Mouse (Mus musculus) MEL (cell line): ENCODE data around the gene Scn4a. TPM values are rescaled to one million over a fixed set of nuclear protein-coding genes. Genes with fewer than 3 reads are reported as not detected.

Source experiments
- DNase-seq: peaks from one replicate; pipeline ENCODE4 v3.0.0; 2011; ENCODE audit warnings: low read depth, low spot score
- H3K27ac ChIP-seq: 2 replicates; pipeline ENCODE4 v1.5.1; 2012; ENCODE audit warnings: low read depth, mild to moderate bottlenecking, control low read depth, low read length, moderate library complexity; ENCODE audit not compliant: control insufficient read depth
- H3K27me3 ChIP-seq, 2 experiments: fragments of 150-350 bp in 1 of 2; sonication (generic) in 1 of 2; 2 replicates each; pipeline ENCODE4 v1.6.1; 2012; ENCODE audit warnings: low read length in 2 of 2, mild to moderate bottlenecking in 2 of 2, improper control_type of control experiment in 1 of 2, moderate library complexity in 1 of 2; ENCODE audit not compliant: insufficient read depth in 2 of 2, control insufficient read depth in 1 of 2
- H3K36me3 ChIP-seq, 2 experiments: 2 replicates each; pipeline ENCODE4 v1.6.1; 2012 to 2014; ENCODE audit warnings: low read length in 2 of 2, improper control_type of control experiment in 1 of 2, inconsistent platforms in 1 of 2, mild to moderate bottlenecking in 1 of 2; ENCODE audit not compliant: insufficient read depth in 2 of 2, control insufficient read depth in 1 of 2
- H3K4me1 ChIP-seq, 2 experiments: fragments of 150-350 bp in 1 of 2; sonication (generic) in 1 of 2; 2 replicates each; pipeline ENCODE4 v1.6.1; 2012; ENCODE audit warnings: low read length in 2 of 2, improper control_type of control experiment in 1 of 2, mild to moderate bottlenecking in 1 of 2; ENCODE audit not compliant: insufficient read depth in 2 of 2, control insufficient read depth in 1 of 2
- H3K4me3 ChIP-seq, 2 experiments: fragments of 150-350 bp in 1 of 2; sonication (generic) in 1 of 2; 2 replicates each; pipeline ENCODE4 v1.5.1; 2012; ENCODE audit warnings: low read depth in 2 of 2, low read length in 2 of 2, mild to moderate bottlenecking in 2 of 2, moderate library complexity in 2 of 2, control low read depth in 1 of 2, improper control_type of control experiment in 1 of 2; ENCODE audit not compliant: control insufficient read depth in 1 of 2, insufficient read depth in 1 of 2
- H3K79me2 ChIP-seq: 2 replicates; pipeline ENCODE4 v1.6.1; 2012; ENCODE audit warnings: mild to moderate bottlenecking, low read length, moderate library complexity; ENCODE audit not compliant: control insufficient read depth, poor library complexity, insufficient read depth
- H3K9ac ChIP-seq: 2 replicates; pipeline ENCODE4 v1.6.1; 2012; ENCODE audit warnings: low read depth, mild to moderate bottlenecking, control low read depth, low read length, moderate library complexity; ENCODE audit not compliant: control insufficient read depth, poor library complexity, severe bottlenecking
- H3K9me3 ChIP-seq: fragments of 150-350 bp; sonication (generic); replicated peaks from 2 replicates; pipeline ENCODE4 v1.6.1; 2012; ENCODE audit warnings: mild to moderate bottlenecking, low read length, improper control_type of control experiment, moderate library complexity; ENCODE audit not compliant: insufficient read depth
- CHD1 ChIP-seq: IDR thresholded peaks from 2 replicates; pipeline ENCODE4 v1.6.1; 2012; ENCODE audit warnings: low read depth, mild to moderate bottlenecking, inconsistent platforms, low read length, improper control_type of control experiment
- CHD2 ChIP-seq: IDR thresholded peaks from 2 replicates; pipeline ENCODE4 v1.6.1; 2011; ENCODE audit warnings: low read length, improper control_type of control experiment
- CTCF ChIP-seq, 3 experiments: IDR thresholded peaks in 2 of 3; conservative IDR thresholded peaks in 1 of 3; 2 replicates each; pipeline ENCODE4 v1.5.1; 2011 to 2012; ENCODE audit warnings: low read length in 3 of 3, low read depth in 2 of 3, mild to moderate bottlenecking in 2 of 3, improper control_type of control experiment in 1 of 3, inconsistent platforms in 1 of 3, mixed read lengths in 1 of 3, moderate library complexity in 1 of 3; ENCODE audit not compliant: control insufficient read depth in 1 of 3, insufficient read depth in 1 of 3, poor library complexity in 1 of 3, severe bottlenecking in 1 of 3
- E2F4 ChIP-seq: IDR thresholded peaks from 2 replicates; pipeline ENCODE4 v1.6.1; 2011; ENCODE audit warnings: low read depth, low read length, improper control_type of control experiment, borderline replicate concordance
- ELF1 ChIP-seq: IDR thresholded peaks from 2 replicates; pipeline ENCODE4 v1.6.1; 2014; ENCODE audit warnings: low read depth, mild to moderate bottlenecking, inconsistent platforms, low read length, improper control_type of control experiment, moderate library complexity
- EP300 ChIP-seq, 2 experiments: IDR thresholded peaks; 2 replicates each; pipeline ENCODE4 v1.6.1; 2011; ENCODE audit warnings: improper control_type of control experiment in 2 of 2, low read length in 2 of 2, low read depth in 1 of 2, mild to moderate bottlenecking in 1 of 2
- ETS1 ChIP-seq: IDR thresholded peaks from 2 replicates; pipeline ENCODE4 v1.6.1; 2012; ENCODE audit warnings: low read depth, mild to moderate bottlenecking, inconsistent platforms, low read length, improper control_type of control experiment, moderate library complexity
- GABPA ChIP-seq: IDR thresholded peaks from 2 replicates; pipeline ENCODE4 v1.6.1; 2012; ENCODE audit warnings: low read depth, mild to moderate bottlenecking, inconsistent platforms, low read length, improper control_type of control experiment, moderate library complexity
- HCFC1 ChIP-seq: IDR thresholded peaks from 2 replicates; pipeline ENCODE4 v1.6.1; 2012; ENCODE audit warnings: low read depth, mild to moderate bottlenecking, inconsistent platforms, low read length, improper control_type of control experiment, moderate library complexity
- MAX ChIP-seq: IDR thresholded peaks from 2 replicates; pipeline ENCODE4 v1.6.1; 2011; ENCODE audit warnings: low read length, improper control_type of control experiment
- MAZ ChIP-seq: IDR thresholded peaks from 2 replicates; pipeline ENCODE4 v1.6.1; 2012; ENCODE audit warnings: low read depth, mild to moderate bottlenecking, inconsistent platforms, low read length, improper control_type of control experiment
- MXI1 ChIP-seq: IDR thresholded peaks from 2 replicates; pipeline ENCODE4 v1.6.1; 2011; ENCODE audit warnings: mild to moderate bottlenecking, low read depth, low read length, improper control_type of control experiment
- MYC ChIP-seq: IDR thresholded peaks from 2 replicates; pipeline ENCODE4 v1.6.1; 2011; ENCODE audit warnings: low read depth, mild to moderate bottlenecking, low read length, improper control_type of control experiment, moderate library complexity
- NELFE ChIP-seq: IDR thresholded peaks from 2 replicates; pipeline ENCODE4 v1.6.1; 2011; ENCODE audit warnings: low read depth, low read length, improper control_type of control experiment
- POLR2A ChIP-seq, 2 experiments: IDR thresholded peaks; 2 replicates each; pipeline ENCODE4 v1.6.1; 2011 to 2012; ENCODE audit warnings: low read length in 2 of 2, mild to moderate bottlenecking in 2 of 2, control low read depth in 1 of 2, improper control_type of control experiment in 1 of 2, low read depth in 1 of 2, moderate library complexity in 1 of 2; ENCODE audit not compliant: control insufficient read depth in 1 of 2, insufficient read depth in 1 of 2, poor library complexity in 1 of 2
- POLR2AphosphoS2 ChIP-seq: IDR thresholded peaks from 2 replicates; pipeline ENCODE4 v1.6.1; 2011; ENCODE audit warnings: low read length, improper control_type of control experiment
- POLR2AphosphoS5 ChIP-seq: IDR thresholded peaks from 2 replicates; pipeline ENCODE4 v1.6.1; 2012; ENCODE audit warnings: low read depth, borderline replicate concordance, mild to moderate bottlenecking, inconsistent platforms, low read length, moderate library complexity, mixed read lengths
- RAD21 ChIP-seq: IDR thresholded peaks from 2 replicates; pipeline ENCODE4 v1.6.1; 2011; ENCODE audit warnings: mild to moderate bottlenecking, low read depth, low read length, improper control_type of control experiment
- RCOR1 ChIP-seq: IDR thresholded peaks from 2 replicates; pipeline ENCODE4 v1.6.1; 2012; ENCODE audit warnings: low read depth, mild to moderate bottlenecking, inconsistent platforms, low read length, improper control_type of control experiment
- SMC3 ChIP-seq: IDR thresholded peaks from 2 replicates; pipeline ENCODE4 v1.6.1; 2011; ENCODE audit warnings: low read depth, low read length, improper control_type of control experiment
- TBP ChIP-seq: IDR thresholded peaks from 2 replicates; pipeline ENCODE4 v1.8.0; 2011; ENCODE audit warnings: low read depth, low read length, improper control_type of control experiment
- TCF12 ChIP-seq: IDR thresholded peaks from 2 replicates; pipeline ENCODE4 v1.6.1; 2014; ENCODE audit warnings: low read depth, mild to moderate bottlenecking, inconsistent platforms, low read length, improper control_type of control experiment, moderate library complexity
- UBTF ChIP-seq: IDR thresholded peaks from 2 replicates; pipeline ENCODE4 v1.6.1; 2012; ENCODE audit warnings: low read depth, mild to moderate bottlenecking, inconsistent platforms, low read length, improper control_type of control experiment, moderate library complexity, borderline replicate concordance; ENCODE audit not compliant: insufficient read depth
- USF1 ChIP-seq: IDR thresholded peaks from 2 replicates; pipeline ENCODE4 v1.6.1; 2014; ENCODE audit warnings: low read depth, mild to moderate bottlenecking, inconsistent platforms, low read length, improper control_type of control experiment, moderate library complexity
- USF2 ChIP-seq, 2 experiments: IDR thresholded peaks; 2 replicates each; pipeline ENCODE4 v1.6.1; 2011 to 2012; ENCODE audit warnings: improper control_type of control experiment in 2 of 2, low read length in 2 of 2, borderline replicate concordance in 1 of 2, inconsistent platforms in 1 of 2, low read depth in 1 of 2, mild to moderate bottlenecking in 1 of 2; ENCODE audit not compliant: insufficient read depth in 1 of 2
- ZC3H11A ChIP-seq: IDR thresholded peaks from 2 replicates; pipeline ENCODE4 v1.6.1; 2012; ENCODE audit warnings: low read depth, mild to moderate bottlenecking, inconsistent platforms, low read length, improper control_type of control experiment
- ZKSCAN1 ChIP-seq: IDR thresholded peaks from 2 replicates; pipeline ENCODE4 v1.6.1; 2012; ENCODE audit warnings: low read depth, mild to moderate bottlenecking, inconsistent platforms, low read length, improper control_type of control experiment, moderate library complexity
- ZMIZ1 ChIP-seq: IDR thresholded peaks from 2 replicates; pipeline ENCODE4 v1.6.1; 2012; ENCODE audit warnings: low read depth, mild to moderate bottlenecking, inconsistent platforms, low read length, improper control_type of control experiment, moderate library complexity
- ZNF384 ChIP-seq: IDR thresholded peaks from 2 replicates; pipeline ENCODE4 v1.6.1; 2012; ENCODE audit warnings: low read depth, mild to moderate bottlenecking, inconsistent platforms, low read length, improper control_type of control experiment
- polyA plus RNA-seq, 2 experiments: library from polyadenylated mRNA; stranded (reverse) in 1 of 2; unstranded in 1 of 2; fragments of >175 nt in 1 of 2; fragments of >200 nt in 1 of 2; gene quantifications; 2 replicates each; pipeline versions ENCODE4 v1.2.1 to v1.2.4; 2012; ENCODE audit warnings: low replicate concordance in 2 of 2, low read depth in 1 of 2; ENCODE audit not compliant: insufficient read length in 2 of 2, insufficient read depth in 1 of 2, missing spikeins in 1 of 2
- total RNA-seq: library from RNA; depleted of rRNA; stranded (reverse); fragments of 300-350 nt; gene quantifications from 2 replicates; pipeline ENCODE4 v1.2.3, GENCODE M21; 2012

Gene Scn4a
- total and polyA plus RNA-seq, 3 experiments: 0.04 to 0.15 TPM; not detected in 1

DNA sequence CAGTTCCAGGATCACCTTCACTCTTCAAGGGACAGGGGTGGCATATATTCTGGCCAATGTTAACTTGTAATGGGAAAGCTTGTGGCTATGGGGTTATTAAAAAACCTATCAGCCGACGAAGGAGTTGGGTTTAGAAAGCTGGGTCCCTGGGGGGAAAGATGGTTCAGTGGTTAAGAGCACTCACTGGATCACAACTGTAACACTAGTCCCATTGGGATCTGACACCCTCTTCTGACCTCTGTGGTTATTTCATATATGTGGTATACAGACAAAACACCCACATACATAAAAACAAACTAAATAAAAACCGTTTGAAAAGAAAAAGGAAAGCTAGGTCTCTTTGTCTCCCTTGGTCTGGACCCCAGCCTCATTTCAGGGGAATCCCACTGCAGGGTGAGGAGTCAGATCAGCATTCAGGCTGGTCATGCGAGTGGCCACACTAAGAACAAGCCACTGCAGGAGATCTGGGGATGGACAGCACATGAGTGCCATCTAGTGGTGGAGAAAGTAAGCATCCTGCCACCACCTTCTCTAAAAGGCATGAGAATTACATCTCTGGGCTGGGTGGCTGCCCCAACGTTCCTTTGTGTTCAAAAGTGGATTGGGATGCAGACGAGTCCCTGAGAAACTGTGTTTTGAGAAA lies 38.6 kb upstream of the Scn4a start:
- no peaks in the 10 kb centered on the region for H3K9me3 ChIP-seq
- H3K4me3 ChIP-seq: no peak overlapping the region
- no peak overlapping the region for H3K27ac ChIP-seq
- no peaks in the 10 kb centered on the region for H3K27me3 ChIP-seq
- H3K9ac ChIP-seq: no peak overlapping the region
- DNase-seq: peak; percentile 89
- TF ChIP-seq RAD21 (peak; percentile 97), MAX (0 out of 2 replicates have a peak, but pooled peaks have one; percentile 11), USF2 (IDR thresholded peaks at IDR 0.05; ENCODE audit: borderline replicate concordance in 1 of 2, insufficient read depth in 1 of 2, low read depth in 1 of 2, low read length in 2 of 2) (no peak), HCFC1 (no peak), TBP (no peak), POLR2AphosphoS2 (peak; percentile 72), SMC3 (peak; percentile 91), UBTF (no peak), GABPA (no peak), NELFE (0 out of 2 replicates have a peak, but pooled peaks have one; percentile 12), USF1 (no peak), MXI1 (no peak), POLR2A (IDR thresholded peaks at IDR 0.05; ENCODE audit: control insufficient read depth in 1 of 2, insufficient read depth in 1 of 2, low read depth in 1 of 2, low read length in 2 of 2, poor library complexity in 1 of 2) (peak in 1 of 2 experiments; percentile 17; a peak in 1 of 4 replicates), MYC (peak; percentile 49; the same call in 1 of the 2 replicates), CHD1 (no peak), ZMIZ1 (no peak), EP300 (IDR thresholded peaks at IDR 0.05; ENCODE audit: low read depth in 1 of 2, low read length in 2 of 2) (no peak), CTCF (IDR thresholded peaks at IDR 0.05 in 2 of 3, conservative IDR thresholded peaks at IDR 0.05 in 1 of 3; ENCODE audit: control insufficient read depth in 1 of 3, insufficient read depth in 1 of 3, low read depth in 2 of 3, low read length in 3 of 3, poor library complexity in 1 of 3, severe bottlenecking in 1 of 3) (peak; percentile 92 to 98 (median 95)), POLR2AphosphoS5 (no peak), RCOR1 (no peak), ZKSCAN1 (peak; percentile 72; the same call in 1 of the 2 replicates), ELF1 (no peak), ETS1 (no peak), MAZ (no peak), CHD2 (no peak), ZC3H11A (peak; percentile 88), ZNF384 (no peak), E2F4 (no peak), TCF12 (no peak)
- H3K79me2 ChIP-seq: peaks cover 3% of the 10 kb centered on the region; the same call in 1 of the 2 replicates
- peaks cover 0 to 24% of the 10 kb centered on the region in 2 experiments; a peak in 2 of 4 replicates for H3K36me3 ChIP-seq
- H3K4me1 ChIP-seq: peaks cover 9 to 20% of the 10 kb centered on the region in 2 experiments
